Mouse (Mus musculus) forebrain, postnatal 0 days (tissue): ENCODE results near the gene Hoxc12. TPM values are rescaled to one million over a fixed set of nuclear protein-coding genes. Genes with fewer than 3 reads are reported as not detected.

Source experiments
- ATAC-seq: fragments of 200-750 bp; cut with Nextera tagmentation; 2 replicates; pipeline ENCODE4 v1.8.0; 2017; ENCODE audit warnings: mild to moderate bottlenecking, moderate library complexity
- DNase-seq: peaks from one replicate; pipeline ENCODE4 v3.0.0-alpha.2; 2015
- H3K27ac ChIP-seq: fragments of 300-500 bp; sonication (generic); 2 replicates; pipeline ENCODE4 v1.5.1; 2014; ENCODE audit warnings: low read depth, mild to moderate bottlenecking, antibody characterized with exemption, low read length, moderate library complexity, mixed read lengths
- H3K27me3 ChIP-seq: fragments of 300-500 bp; sonication (generic); 2 replicates; pipeline ENCODE4 v1.6.1; 2014; ENCODE audit warnings: mild to moderate bottlenecking, low read length, mixed read lengths; ENCODE audit not compliant: insufficient read depth
- H3K36me3 ChIP-seq: fragments of 300-500 bp; sonication (generic); 2 replicates; pipeline ENCODE4 v1.6.1; 2014; ENCODE audit warnings: mild to moderate bottlenecking, moderate library complexity; ENCODE audit not compliant: insufficient read depth
- H3K4me1 ChIP-seq: fragments of 300-500 bp; sonication (generic); 2 replicates; pipeline ENCODE4 v1.6.1; 2014; ENCODE audit warnings: antibody characterized with exemption; ENCODE audit not compliant: insufficient read depth
- H3K4me2 ChIP-seq: fragments of 300-500 bp; sonication (generic); 2 replicates; pipeline ENCODE4 v1.6.1; 2014; ENCODE audit warnings: low read depth, mild to moderate bottlenecking, moderate library complexity
- H3K4me3 ChIP-seq: fragments of 300-500 bp; sonication (generic); 2 replicates; pipeline ENCODE4 v1.5.1; 2014; ENCODE audit warnings: low read depth, low read length, mixed read lengths
- H3K9ac ChIP-seq: fragments of 300-500 bp; sonication (generic); 2 replicates; pipeline ENCODE4 v1.6.1; 2014; ENCODE audit warnings: mild to moderate bottlenecking
- H3K9me3 ChIP-seq: fragments of 300-500 bp; sonication (generic); 2 replicates; pipeline ENCODE4 v1.6.1; 2016; ENCODE audit warnings: low read length
- CTCF ChIP-seq: sonication (generic); IDR thresholded peaks from 2 replicates; pipeline ENCODE4 v1.5.1; 2016; ENCODE audit warnings: antibody characterized with exemption, control low read depth, low read depth
- WGBS: fragments of 180-500 bp; shearing (Covaris S2); extraction: QIAGEN DNeasy Blood & Tissue Kit; methylation state at CpG from one replicate; pipeline ENCODE4 v1.1.7; 2014; 5-methylcytosine and 5-hydroxymethylcytosine counted together
- polyA plus RNA-seq: library from polyadenylated mRNA; unstranded; fragments of >200 nt; fragmentation: Nextera tagmentation; extraction: Ambion mirVana; gene quantifications from 2 replicates; pipeline ENCODE4 v1.2.1, GENCODE M21; 2015
- total RNA-seq: library from RNA; depleted of rRNA; stranded (reverse); fragments of >200 nt; gene quantifications from 2 replicates; pipeline ENCODE4 v1.2.3, GENCODE M21; 2014

Gene Hoxc12
- total and polyA plus RNA-seq, 2 experiments from 2014 or later: not detected

DNA sequence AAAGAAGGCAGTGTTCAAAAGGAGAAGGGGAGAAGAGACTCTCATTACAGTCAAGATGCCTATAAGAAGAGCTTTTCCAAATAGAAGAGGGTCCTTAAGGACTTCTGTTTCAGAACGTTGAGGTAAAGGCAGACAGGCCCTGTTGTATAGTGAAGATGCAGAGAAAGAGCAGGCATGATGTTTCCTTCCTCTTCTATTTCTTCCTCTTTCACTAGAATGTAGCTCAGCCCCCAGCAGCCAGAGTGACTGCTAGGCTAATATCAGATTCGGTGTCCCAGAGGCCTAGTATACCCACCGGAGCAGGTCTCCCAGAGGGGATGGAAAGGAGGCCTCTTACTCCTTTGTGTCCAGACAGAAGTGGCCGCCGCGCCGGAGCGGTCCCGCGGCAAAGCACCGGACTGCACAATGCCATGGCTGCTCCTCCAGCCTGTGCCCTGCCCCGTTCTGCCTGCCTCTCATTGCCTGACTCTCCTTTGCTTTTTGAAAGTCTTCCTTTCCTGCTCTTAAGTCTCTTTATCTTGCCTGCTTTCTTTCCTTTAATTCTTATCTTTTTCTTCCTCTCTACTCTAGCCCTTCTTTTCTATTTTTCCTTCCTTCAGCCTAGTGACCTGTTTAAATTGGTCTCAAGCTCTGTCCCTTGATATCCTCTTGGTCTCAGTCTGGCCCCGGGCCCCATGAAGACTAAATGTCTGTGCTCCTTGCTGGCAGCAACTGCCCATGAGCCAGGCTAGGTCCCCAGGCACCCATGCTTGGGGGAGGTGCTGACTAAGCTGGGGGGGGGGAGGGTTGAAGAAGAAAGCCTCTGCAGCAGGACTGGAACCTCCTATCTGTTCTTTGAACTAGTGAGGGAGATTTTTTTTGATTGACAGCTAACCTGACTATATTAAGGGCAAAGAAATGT lies 42.3 kb downstream of the Hoxc12 start:
- 3% methylated on average over 13 of the region's 13 CpGs for WGBS
- H3K4me2 ChIP-seq: no peak overlapping the region
- no peak for DNase-seq
- H3K4me1 ChIP-seq: no peaks in the 10 kb centered on the region
- H3K4me3 ChIP-seq: no peak overlapping the region
- TF ChIP-seq CTCF: no peak
- peaks cover 93% of the 10 kb centered on the region for H3K27me3 ChIP-seq
- ATAC-seq: no peak
- no peak overlapping the region for H3K9ac ChIP-seq
- no peak overlapping the region for H3K27ac ChIP-seq
- H3K9me3 ChIP-seq: no peaks in the 10 kb centered on the region
- H3K36me3 ChIP-seq: no peaks in the 10 kb centered on the region

DNA sequence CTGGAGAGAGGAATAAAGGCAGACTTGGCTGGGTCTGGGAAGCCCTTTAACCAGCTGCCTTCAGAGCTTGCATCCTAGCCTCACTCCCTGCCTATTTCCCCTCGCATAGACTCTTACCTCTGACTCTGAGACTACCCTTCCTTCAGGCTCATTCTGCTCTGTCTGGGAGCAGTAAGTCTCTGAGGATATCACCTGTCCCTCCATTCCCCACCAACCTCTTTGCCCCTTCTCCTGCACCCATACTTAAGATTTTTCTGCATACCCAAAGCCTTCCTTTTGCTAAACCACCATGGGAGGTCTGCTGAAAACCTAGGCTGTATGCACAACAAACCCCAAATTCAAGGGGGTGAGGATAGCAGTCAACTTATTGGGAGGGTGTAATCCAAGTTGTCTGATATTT lies 43.4 kb downstream of the Hoxc12 start:
- Histone ChIP-seq H3K9ac (no peak overlapping the region), H3K4me1 (no peaks in the 10 kb centered on the region), H3K27ac (no peak overlapping the region), H3K27me3 (peaks cover 93% of the 10 kb centered on the region), H3K4me3 (no peak overlapping the region), H3K4me2 (no peak overlapping the region), H3K36me3 (no peaks in the 10 kb centered on the region), H3K9me3 (no peaks in the 10 kb centered on the region)
- ATAC-seq (no peak), DNase-seq (no peak)
- no peak for TF ChIP-seq CTCF
- 0% methylated on average over 1 of the region's 1 CpGs for WGBS

DNA sequence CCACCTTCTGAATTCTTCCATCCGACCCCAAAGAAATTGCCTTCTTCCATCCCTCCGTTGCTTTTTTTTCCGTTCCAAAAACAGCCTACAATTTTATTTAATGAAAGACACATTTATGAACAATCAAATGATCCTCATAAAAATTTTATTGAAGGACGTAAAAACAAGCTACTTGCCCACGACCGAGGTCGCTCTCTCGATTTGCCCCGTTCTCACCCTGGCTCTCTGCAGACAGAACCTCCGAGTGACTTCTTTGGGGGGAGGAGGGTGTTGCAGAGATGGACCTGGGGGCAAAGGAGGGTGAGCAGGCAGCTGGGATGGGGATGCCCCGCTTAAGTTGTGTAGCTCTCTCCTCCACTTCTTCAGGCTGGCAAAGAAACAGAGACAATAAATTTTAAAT lies 43.8 kb downstream of the Hoxc12 start:
- Histone ChIP-seq H3K9ac (no peak overlapping the region), H3K27ac (no peak overlapping the region), H3K4me3 (no peak overlapping the region), H3K4me1 (no peaks in the 10 kb centered on the region), H3K36me3 (no peaks in the 10 kb centered on the region), H3K4me2 (no peak overlapping the region), H3K27me3 (peaks cover 93% of the 10 kb centered on the region), H3K9me3 (no peaks in the 10 kb centered on the region)
- no peak for TF ChIP-seq CTCF
- WGBS: 4% methylated on average over 11 of the region's 11 CpGs
- no peak for ATAC-seq
- no peak for DNase-seq

DNA sequence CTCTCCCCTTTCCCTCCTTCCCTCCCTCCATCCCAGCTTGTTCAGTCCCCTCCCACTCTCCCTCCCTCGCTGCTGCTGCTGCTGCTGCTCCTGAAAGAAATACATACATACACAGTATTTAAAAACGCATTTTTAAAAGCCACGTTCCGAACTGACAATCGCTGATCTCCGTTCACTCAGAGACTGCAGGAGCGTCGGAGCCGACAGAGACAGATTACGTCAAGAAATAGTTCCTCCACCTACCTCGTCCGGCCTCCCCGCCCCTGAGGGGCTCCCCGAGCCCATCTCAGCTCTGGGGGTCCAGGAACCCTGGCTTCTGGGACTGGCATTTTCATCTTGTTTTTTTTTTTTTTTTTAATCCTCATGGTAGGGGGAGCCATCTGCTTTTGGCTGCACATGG lies 44.4 kb downstream of the Hoxc12 start:
- no peak for ATAC-seq
- H3K4me1 ChIP-seq: no peaks in the 10 kb centered on the region
- H3K27ac ChIP-seq: no peak overlapping the region
- H3K4me2 ChIP-seq: peak overlapping the region; percentile 33; the same call in 1 of the 2 replicates
- no peaks in the 10 kb centered on the region for H3K9me3 ChIP-seq
- WGBS: under 1% methylated on average over 14 of the region's 14 CpGs
- TF ChIP-seq CTCF: no peak
- H3K4me3 ChIP-seq: peak overlapping the region; percentile 16
- DNase-seq: no peak
- H3K9ac ChIP-seq: no peak overlapping the region
- H3K27me3 ChIP-seq: peaks cover 93% of the 10 kb centered on the region
- H3K36me3 ChIP-seq: no peaks in the 10 kb centered on the region

DNA sequence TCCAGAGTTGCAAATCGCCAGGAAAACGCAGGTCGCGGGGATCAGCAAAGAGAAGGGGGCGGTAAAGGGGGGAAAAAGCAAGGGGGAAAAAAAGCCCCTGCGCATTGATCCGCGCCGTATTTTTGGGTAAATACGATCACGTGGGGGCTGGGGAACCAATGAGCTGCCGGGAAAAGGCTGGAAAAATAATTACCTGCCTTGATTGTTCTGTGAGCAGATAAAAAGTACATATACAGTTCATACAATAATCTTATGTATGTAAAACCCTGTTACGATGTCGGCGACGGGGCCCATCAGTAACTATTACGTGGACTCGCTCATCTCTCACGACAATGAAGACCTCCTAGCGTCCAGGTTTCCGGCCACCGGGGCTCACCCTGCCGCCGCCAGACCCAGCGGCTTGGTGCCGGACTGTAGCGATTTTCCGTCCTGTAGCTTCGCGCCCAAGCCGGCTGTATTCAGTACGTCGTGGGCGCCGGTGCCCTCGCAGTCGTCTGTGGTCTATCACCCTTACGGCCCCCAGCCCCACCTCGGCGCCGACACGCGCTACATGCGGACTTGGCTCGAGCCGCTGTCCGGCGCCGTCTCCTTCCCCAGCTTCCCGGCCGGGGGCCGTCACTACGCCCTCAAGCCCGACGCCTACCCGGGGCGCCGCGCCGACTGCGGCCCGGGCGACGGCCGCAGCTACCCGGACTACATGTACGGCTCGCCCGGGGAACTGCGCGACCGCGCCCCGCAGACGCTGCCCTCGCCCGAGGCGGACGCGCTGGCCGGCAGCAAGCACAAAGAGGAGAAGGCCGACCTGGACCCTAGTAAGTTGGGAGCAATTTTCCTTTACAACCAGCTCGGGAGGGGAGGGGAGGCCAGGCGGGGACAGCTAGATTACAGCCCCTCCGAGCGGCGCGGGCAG lies 45.1 kb downstream of the Hoxc12 start:
- no peak overlapping the region for H3K27ac ChIP-seq
- H3K36me3 ChIP-seq: no peaks in the 10 kb centered on the region
- ATAC-seq: no peak; the same call in 1 of the 2 replicates
- no peak overlapping the region for H3K9ac ChIP-seq
- H3K9me3 ChIP-seq: no peaks in the 10 kb centered on the region
- no peak for DNase-seq
- H3K27me3 ChIP-seq: peaks cover 96% of the 10 kb centered on the region
- H3K4me3 ChIP-seq: peak overlapping the region; percentile 16
- no peak for TF ChIP-seq CTCF
- peak overlapping the region; percentile 33 for H3K4me2 ChIP-seq
- H3K4me1 ChIP-seq: no peaks in the 10 kb centered on the region
- 1% methylated on average over 88 of the region's 88 CpGs for whole genome bisulfite sequencing

DNA sequence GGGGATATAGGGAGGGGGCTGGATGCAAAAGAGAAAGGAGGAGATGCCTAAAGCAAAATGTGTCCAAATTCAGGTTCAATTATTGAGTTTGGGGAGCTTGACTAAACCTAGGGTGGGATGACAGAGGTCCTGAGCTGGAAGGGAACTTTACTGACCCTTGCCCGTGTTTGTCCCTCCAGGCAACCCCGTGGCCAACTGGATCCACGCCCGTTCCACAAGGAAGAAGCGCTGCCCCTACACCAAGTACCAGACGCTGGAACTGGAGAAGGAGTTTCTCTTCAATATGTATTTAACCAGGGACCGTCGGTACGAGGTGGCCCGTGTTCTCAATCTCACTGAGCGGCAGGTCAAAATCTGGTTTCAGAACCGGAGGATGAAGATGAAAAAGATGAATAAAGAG lies 47.2 kb downstream of the Hoxc12 start:
- Histone ChIP-seq H3K27ac (no peak overlapping the region), H3K9ac (no peak overlapping the region), H3K4me2 (no peak overlapping the region), H3K9me3 (no peaks in the 10 kb centered on the region), H3K36me3 (no peaks in the 10 kb centered on the region), H3K4me3 (no peak overlapping the region), H3K4me1 (no peaks in the 10 kb centered on the region), H3K27me3 (peaks cover 99% of the 10 kb centered on the region)
- DNase-seq (no peak), ATAC-seq (no peak)
- no peak for TF ChIP-seq CTCF
- 2% methylated on average over 12 of the region's 12 CpGs for WGBS

DNA sequence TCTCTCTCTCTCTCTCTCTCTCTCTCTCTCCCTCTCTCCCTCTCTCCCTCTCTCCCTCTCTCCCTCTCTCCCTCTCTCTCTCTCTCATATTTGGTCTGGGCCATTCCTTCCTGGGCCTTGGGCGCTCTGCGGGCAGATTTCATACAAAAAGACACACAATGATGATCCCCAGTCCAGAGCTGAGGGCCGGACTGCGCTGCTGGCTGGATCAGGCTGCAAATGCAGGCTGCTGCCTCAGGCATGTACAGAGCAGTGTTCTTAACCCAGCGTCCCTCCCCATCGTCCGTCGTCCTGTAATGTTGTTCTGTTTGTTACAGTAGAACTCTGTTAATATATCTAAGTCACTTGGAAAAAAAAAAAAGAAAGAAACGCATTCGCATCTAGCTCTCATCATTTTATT lies 48.0 kb downstream of the Hoxc12 start:
- no peak for ATAC-seq
- WGBS: 1% methylated on average over 10 of the region's 10 CpGs

More for the DNA sequence above, 48.0 kb downstream of the Hoxc12 start:
- H3K9me3 ChIP-seq: no peaks in the 10 kb centered on the region
- no peak for TF ChIP-seq CTCF
- H3K27me3 ChIP-seq: peaks cover 99% of the 10 kb centered on the region
- H3K4me3 ChIP-seq: no peak overlapping the region
- no peaks in the 10 kb centered on the region for H3K4me1 ChIP-seq
- no peak overlapping the region for H3K4me2 ChIP-seq
- no peak overlapping the region for H3K9ac ChIP-seq
- no peaks in the 10 kb centered on the region for H3K36me3 ChIP-seq
- H3K27ac ChIP-seq: no peak overlapping the region
- DNase-seq: no peak
